Mouse (Mus musculus) ZHBTc4 (cell line): Measurements from ENCODE around the gene Swi5.

ENCODE experiments used
- DNase-seq: peaks from one replicate; pipeline ENCODE4 v3.0.0-alpha.2; 2011; ENCODE audit warnings: low read depth, low spot score

Swi5 gene

DNA sequence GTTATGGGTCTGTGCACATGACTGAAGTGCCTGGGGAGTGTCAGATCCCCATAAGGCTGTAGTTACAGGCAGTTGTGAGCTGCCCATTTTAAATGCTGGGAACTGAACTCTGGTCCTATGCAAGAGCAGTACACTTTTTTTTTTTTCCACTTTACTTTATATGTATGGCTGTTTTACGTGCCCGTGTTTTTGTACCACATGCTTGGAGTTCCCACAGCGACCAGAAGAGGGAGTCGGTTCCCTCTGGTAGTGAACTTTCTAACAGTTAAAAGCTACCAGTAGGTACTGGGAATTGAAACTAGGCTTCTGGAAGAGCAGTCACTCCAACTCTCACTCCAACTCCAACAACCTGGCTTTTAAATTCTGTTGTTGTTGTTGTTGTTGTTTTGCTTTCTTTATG lies 27.2 kb downstream of the Swi5 start:
- DNase-seq, result peak; percentile 92

GRCm38 (mm10) chr2:32259657-32260417 lies 28.0 kb downstream of the Swi5 start, which contains the start of gene Uck1:
Gene Uck1 (minus strand): TSS chr2:32260159.
- DNase-seq, result peak; percentile 97

GRCm38 (mm10) chr2:32258887-32259533 lies 28.9 kb downstream of the Swi5 start:
- DNase-seq, result no peak

DNA sequence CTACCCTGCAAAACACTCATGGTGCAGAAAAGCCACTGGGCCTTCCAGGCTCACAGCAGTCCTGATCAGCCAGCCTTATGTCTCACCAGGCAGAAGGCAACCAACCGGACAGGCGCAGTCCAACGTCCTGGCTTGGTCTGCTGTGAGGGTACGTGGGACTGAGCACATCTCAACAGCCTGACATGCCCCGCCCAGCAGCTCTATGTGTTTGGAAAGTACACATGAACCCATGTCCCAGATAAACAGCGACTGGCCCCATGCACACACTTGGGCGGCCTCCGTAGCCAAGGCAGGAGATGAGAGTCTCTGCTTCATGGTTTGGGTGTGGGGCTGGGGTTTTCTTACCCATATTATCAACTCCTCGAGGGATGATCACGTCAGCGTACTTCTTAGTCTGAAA lies 31.6 kb downstream of the Swi5 start:
- DNase-seq, result no peak

DNA sequence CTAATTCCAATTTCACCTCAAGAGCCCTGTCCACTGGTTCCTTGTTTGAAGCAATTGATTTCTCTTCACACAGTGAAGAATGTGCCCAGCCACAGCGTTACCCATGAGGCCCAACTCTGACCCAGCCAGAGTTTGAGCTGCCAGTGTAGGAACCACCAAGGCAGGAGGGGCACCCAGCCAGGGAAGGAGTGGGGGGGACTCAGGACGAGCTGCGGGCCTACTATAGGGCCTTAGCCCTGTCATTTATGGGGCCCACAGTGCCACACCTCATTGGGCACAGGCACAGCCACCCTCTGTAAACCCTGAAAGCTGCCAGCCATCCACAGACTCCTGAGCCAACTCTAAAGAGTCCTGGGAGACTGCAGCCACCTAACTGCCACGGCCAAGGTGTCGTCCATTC lies 33.3 kb downstream of the Swi5 start:
- DNase-seq, result no peak

DNA sequence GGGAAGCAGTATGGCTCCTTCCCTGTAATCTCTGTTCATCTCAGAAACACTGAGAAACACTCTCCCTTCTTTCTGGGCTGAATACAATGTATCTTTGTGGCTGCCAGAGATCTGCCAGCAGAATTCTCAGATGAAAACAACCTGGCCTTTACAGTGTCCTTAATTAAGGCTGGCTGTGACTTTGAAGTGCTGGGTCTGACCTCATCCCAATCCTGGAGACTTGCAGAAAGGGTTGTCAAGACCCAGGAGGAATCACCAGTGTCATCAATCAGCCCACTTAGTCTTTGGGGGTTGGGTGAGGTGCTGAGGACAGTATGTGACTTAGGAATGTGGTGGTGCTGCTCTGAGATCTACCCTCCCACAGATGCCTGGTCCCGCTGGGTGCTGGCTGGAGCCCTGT lies 34.5 kb downstream of the Swi5 start:
- no peak for DNase-seq

DNA sequence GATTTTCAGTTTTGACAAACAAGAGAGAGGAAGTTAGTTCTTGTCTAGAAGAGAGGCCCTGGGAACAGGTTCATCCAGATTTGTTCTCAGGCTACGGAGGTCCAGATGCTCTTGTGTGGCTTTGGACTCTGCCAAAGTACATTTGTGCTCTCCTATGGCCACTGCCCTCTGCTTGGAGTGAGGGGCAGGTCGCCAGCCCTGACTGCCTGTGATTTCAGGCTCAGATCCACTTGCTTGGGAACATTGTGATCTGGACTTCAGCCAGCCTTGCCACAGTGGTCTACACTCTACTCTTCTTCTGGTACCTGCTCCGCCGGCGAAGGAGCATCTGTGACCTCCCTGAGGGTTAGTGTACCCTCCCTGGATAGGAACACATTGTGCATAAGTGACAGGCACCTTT lies 35.2 kb downstream of the Swi5 start:
- no peak for DNase-seq

DNA sequence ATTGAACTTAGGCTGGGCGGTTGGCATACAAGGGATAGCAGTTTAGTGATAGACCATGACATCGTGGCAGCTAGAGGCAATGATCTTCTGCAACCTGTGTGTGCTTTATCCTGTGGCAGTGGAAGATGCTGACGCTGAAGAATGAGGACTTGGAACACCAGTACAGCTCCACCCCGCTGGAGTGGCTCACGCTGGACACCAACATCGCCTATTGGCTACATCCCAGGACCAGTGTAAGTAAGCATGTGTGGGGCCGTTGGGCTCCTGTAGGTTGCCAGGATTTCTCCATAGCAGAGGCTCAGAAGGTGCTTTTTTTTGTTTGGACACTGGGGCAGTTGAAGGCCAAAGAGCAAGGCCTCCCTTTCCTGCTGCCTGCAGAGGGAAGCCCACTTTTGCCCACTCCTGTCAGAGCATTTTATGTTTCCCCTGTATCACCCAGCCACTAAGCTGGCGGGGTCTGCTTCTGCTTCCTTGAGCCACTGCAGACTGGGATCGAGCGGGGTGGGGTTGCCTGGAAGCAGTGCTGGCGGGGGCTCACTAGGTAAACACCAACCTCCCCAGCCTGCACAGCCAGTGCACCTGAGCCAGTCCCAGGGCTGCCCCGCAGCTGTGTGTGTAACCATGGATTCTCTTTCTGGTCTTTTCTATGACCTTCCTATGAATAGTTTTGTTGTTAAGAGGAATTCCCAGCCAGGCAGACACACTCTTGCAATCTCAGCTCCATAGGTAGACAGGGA lies 35.9 kb downstream of the Swi5 start:
- DNase-seq, result no peak

DNA sequence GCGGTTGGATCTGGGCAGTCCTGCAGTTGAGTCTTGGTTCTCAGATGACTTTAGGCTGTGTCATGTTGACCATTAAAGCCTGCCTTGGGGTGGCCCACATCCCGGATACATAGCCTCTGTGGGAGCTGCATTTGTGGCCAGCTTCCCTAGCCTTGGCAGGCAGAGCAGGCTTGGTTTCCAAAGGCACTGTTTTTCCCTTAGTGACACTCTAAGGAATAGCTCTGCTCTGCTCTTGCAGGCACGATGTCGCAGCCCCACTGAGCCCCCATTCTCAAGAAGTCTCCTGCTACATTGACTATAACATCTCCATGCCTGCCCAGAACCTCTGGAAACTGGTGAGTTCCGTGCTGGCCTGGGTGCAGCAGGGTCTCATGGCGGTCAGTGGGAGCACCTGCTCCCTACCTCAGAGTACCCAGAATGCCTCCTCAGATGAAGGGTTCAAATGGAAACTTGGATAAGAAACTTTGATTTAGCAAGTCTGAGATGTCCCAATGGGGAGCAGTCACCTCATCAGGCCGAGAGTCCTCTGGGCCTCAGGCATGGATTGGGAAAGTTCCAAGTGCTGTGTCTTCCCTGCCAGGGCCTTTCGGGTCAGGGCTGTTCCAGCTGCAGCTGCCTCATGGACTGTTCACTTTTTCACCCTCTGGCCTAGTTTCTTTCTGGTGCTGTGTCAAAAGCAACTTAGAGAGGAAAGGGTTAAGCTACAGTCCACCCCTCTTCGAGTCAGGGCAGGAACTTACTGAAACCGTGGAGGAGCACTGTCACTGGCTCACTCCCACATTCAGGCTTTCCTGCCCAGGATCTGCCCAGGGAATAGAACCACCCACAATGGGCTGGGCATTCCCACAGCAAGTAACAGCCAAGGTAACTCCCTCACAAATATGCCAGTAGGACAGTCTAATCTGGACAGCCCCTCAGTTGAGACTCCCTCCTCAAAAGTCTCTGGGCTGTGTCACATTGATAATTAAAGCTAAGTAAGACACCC lies 39.2 kb downstream of the Swi5 start:
- no peak for DNase-seq

GRCm38 (mm10) chr2:32246741-32247140 lies 41.1 kb downstream of the Swi5 start:
- DNase-seq, result no peak

- DNase-seq, result no peak
Measured at GRCm38 (mm10) chr2:32242986-32243385, 44.9 kb downstream of the Swi5 start.

DNA sequence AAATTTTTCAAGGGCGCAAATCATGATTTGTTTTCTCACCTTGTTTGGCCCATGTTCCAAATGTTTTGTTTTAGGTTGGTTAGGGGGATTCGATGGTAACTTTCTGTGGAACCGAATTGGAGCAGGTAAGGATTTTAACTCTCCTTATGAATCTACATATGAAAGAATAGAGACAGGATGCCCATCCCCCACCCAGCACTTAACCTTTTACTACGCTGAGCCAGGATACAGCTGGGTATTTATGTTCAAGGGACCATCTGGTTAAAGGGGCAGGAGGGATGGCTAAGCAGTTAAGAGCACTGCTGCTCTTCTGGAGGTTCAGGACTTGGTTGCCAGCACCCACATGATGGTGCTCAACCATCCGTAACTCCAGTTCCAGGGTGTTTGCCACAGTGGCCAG lies 47.3 kb downstream of the Swi5 start:
- peak; percentile 23 for DNase-seq

- no peak for DNase-seq
Measured at GRCm38 (mm10) chr2:32238708-32239435, 49.0 kb downstream of the Swi5 start.

GRCm38 (mm10) chr2:32237571-32237970 lies 50.3 kb downstream of the Swi5 start:
- DNase-seq, result no peak

DNA sequence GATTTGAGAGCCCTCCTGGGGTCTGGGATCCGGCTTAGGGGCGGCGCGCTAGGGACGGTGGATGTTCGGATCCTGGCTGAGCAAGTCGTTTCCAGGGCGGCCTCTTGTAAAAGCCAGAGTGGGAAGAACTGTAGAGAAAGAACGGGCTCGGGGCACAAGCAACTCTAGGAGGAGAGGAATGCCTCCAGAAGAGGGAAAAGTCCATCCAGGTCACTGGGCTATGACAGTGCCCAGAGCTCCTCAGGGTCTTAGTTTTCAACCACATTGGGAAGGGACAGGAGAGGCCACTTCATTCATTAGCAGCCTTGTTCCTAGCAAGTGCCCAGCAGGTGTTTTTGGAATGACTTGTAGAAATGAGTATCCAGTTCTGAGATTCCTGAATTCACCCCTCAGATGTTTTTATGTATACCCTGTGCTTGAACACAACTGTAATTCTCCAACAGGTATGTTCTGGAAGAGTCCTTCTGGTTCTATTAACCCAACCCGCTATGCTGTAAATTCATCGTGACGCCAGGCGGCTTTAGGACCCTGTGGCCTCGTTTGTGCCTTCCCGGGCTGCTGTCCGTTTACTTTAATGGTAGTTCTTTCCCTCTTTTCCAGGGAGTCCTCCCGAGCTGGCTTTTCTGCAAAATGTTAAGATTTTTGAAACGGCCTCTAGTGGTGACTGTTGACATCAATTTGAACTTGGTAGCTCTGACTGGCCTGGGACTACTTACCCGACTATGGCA lies 51.0 kb downstream of the Swi5 start:
- DNase-seq, result peak; percentile 81

GRCm38 (mm10) chr2:32235886-32236759 lies 51.8 kb downstream of the Swi5 start, which contains the start of gene Pomt1:
Gene Pomt1 (plus strand): TSS chr2:32236590.
- peak; percentile 98 for DNase-seq

DNA sequence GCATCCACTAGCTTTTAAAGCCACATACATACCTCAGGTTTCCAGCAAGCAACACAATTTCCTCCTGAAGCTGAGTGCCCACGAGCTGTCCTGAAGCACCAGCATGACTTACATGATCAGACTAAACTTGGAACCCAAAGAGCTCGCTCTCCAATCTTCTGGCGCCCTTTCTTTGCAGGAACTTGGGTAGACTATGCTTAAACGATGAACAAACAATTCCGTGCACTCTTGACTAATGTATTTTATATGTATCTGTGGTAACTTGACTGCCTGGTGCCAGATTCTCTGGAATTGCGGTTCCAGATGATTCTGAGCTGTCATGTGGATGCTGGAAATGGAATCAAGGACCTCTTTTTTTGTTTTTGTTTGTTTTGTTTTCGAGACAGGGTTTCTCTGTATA lies 52.4 kb downstream of the Swi5 start:
- no peak for DNase-seq
